Mouse (Mus musculus): ENCODE measurements around the gene Cpsf6.

- TF ChIP-seq CTCF (IDR thresholded peaks at IDR 0.05; ENCODE audit: low read depth, low read length) (no peak), POLR2A (IDR thresholded peaks at IDR 0.05; ENCODE audit: borderline replicate concordance, low read depth, low read length) (no peak)
Observed at GRCm38 (mm10) chr10:117378642-117379041, 1.2 kb downstream of the Cpsf6 start.

Measured in bone marrow macrophage, adult 2 months (primary cell).